Mouse (Mus musculus): ENCODE measurements around the gene St3gal6.

The St3gal6 gene

GRCm38 (mm10) chr16:58521182-58521581 lies 2.9 kb downstream of the St3gal6 start:
- in situ Hi-C loops (cut with MboI, MseI): no loop called here

- in situ Hi-C loops (cut with MboI, MseI): no loop called here
Observed at GRCm38 (mm10) chr16:58520457-58520856, 3.6 kb downstream of the St3gal6 start.

DNA sequence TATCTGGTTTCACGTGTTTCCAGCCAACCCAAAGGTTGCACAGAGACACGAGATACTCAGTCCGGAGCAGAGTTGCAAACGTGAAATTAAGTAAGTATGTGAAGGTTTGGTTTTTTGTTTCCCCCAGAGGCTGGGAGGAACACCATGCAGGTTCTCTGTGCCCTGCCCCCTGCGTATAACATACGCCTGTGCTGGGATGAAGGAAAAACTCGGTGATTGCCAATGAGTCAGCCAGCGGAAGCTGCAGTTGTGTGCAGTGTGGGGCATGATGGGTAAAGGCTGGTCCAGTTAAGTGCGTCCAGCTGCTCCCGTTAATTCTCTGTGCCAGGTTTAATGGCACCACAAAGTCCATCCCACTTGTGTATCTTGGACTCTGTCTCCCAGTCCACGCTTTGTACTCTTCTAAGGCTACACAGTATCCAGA lies 4.4 kb downstream of the St3gal6 start:
- in situ Hi-C loops (cut with MboI, MseI): no loop called here

DNA sequence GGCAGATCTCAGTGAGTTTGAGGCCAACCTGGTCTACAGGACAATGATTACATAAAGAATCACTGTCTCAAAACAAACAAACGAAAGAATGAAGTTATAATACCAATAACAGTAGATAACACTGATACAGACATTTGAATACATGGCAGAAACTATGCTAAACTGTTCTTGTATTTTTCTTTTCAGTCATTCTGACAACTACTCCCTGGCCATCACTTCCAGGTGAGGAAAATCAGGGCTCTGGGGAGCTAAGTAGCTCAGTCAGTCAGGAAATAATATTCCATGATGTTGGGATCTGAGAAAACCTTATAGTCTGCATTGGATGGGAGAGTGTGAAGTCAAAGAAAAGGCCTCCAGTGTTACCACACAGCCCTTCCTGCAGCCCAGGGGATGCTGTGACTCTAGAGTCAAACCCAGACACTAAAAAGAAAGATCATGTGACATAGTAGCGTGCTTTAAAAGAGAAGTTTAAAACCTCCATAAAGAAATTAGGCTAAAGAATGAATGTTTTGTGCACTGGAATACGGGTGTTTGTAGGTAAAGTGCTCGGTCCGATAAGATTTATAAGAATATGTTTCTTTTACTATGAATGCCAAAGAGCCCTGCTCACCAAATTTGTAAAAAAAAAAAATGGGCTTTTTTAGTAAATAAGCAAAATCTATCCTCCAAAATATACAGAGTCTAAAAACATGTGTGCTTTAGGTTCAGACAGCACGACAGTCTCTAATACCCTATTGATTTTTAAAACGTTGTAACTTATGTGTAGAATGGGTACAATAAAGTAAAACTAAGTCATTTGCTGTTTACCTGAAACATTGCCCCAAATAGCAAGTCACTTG lies 6.9 kb downstream of the St3gal6 start:
- in situ Hi-C loops (cut with MboI, MseI): no loop called here

GRCm38 (mm10) chr16:58516161-58516560 lies 7.9 kb downstream of the St3gal6 start:
- in situ Hi-C loops (cut with MboI, MseI): no loop called here

GRCm38 (mm10) chr16:58514565-58514964 lies 9.5 kb downstream of the St3gal6 start:
- in situ Hi-C loops (cut with MboI, MseI): no loop called here

DNA sequence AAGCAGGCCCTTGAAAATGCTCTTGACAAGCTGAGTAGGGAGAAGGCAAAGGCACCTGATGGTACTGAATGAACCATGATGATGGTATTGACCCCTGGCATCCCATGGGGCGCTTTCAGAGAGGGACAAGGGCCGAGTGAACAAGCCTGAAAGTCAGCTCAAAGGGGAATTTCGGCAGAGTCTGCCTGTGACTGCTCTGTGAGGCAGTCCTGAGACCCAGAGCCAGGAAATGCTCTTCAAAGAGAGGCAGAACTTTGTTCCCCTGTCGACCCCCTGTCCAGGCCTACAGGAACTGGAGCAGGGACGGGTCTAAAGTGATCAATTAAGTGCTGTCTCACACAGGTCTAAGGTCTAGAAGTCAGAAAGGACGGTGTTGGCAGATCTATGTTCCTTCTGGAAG lies 10.3 kb downstream of the St3gal6 start:
- in situ Hi-C loops (cut with MboI, MseI): no loop called here

GRCm38 (mm10) chr16:58512887-58513286 lies 11.2 kb downstream of the St3gal6 start:
- in situ Hi-C loops (cut with MboI, MseI): no loop called here

- in situ Hi-C loops (cut with MboI, MseI): no loop called here
Observed at GRCm38 (mm10) chr16:58512181-58512761, 11.8 kb downstream of the St3gal6 start.

DNA sequence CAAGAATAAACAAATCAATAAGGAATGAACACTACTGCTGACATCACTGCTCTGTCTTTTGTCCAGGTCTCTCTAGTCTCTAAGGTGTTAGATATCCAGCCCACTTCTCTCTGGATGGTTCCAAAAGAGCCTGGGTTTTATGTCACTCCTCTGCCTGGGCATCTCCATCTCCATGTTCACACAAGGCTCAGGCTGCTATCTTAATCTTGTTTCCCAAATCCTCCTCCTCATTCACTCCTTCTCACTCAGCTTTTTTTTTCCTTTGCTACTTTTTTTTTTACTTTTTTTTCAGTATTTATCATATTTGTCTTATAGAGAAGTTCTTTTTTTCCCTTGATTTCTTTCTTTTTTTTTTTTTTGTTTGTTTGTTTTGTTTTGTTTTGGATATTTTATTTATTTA lies 19.1 kb downstream of the St3gal6 start:
- in situ Hi-C loops (cut with MboI, MseI): no loop called here

DNA sequence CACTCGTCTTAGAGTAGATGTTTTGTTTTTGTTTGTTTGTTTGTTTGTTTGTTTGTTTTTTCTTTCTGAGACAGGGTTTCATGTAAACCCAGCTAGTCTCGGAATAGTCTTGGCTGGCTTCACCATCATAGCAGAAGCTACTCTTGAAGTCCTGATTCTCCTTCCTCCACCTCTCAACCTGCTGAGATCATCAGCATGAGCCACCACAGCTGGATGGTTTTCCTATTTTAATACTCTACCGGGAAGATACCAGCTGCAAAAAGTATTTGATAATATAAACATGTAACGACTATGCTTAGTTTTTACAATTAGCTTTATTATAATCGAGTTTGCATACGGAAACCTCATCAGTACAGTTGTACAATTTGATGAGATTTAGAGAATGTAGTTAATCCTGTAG lies 21.5 kb downstream of the St3gal6 start:
- in situ Hi-C loops (cut with MboI, MseI): no loop called here

DNA sequence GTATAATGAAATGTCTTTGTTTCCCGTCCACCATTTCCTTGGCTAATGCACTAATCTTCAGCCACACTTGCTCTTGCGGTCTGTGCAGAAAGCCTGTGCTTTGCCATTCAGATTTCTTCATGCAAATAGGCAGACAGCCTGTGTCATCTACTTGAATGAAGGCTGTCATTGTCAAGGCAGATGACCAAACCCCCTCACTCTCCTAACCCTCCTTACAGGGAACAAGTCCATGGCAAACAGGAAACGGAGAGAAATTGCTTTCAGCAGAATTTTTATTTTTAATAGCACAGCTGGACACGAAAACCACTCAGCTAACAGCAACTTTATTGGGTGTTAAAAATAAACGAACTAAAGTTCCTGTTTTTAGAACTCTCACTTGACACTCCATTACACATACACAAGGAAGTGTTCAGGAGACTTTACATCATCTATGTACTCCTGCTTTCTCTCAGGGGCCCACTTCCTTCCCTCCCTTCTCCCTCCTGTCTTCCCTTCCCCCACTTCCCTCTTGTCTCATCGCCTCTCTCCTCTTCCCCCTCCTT lies 22.2 kb downstream of the St3gal6 start:
- in situ Hi-C loops (cut with MboI, MseI): no loop called here

DNA sequence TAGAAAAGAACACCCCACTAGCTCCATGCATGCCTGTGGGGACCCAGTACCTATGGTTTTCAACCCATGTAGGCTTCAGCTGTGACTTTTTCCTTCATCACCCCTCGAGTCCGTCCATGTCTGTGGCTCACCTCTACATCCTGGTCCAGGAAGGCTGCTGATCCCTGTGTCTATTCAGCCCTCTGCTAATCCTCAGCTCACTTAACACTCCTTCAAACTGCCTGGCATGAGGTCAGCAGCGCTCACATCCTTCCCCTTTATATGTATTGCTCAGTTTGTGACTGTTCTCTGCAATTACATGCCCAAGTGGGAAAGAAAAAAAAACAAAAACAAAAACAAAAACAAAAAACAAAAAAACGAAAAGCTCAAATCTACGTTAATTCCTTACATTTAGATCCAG lies 24.4 kb downstream of the St3gal6 start:
- in situ Hi-C loops (cut with MboI, MseI): loop anchor here (5.0 kb wide), 1 partner anchor 37 kb away; no protein-coding TSS in a partner anchor

DNA sequence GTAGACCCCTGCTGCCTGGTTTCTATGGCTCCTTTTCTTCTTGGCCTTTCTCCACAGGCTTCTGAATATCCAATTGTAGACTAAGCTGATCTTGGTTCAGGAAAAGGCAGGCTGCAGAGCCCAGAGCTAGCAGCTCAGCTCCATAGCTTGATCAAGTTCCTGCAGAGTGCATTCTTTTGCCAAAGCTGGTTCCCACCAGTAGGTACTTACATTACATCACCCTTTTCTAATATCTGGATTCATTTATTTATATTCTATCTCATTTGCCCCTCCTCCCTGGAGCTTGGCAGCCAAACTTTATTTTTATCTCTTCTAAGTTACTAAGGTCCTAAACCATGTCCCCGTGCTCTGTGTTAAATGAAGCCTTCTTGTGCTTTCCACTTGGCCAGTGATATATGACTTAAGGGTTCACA lies 24.9 kb downstream of the St3gal6 start:
- in situ Hi-C loops (cut with MboI, MseI): loop anchor here (5.0 kb wide), 1 partner anchor 37 kb away; no protein-coding TSS in a partner anchor

DNA sequence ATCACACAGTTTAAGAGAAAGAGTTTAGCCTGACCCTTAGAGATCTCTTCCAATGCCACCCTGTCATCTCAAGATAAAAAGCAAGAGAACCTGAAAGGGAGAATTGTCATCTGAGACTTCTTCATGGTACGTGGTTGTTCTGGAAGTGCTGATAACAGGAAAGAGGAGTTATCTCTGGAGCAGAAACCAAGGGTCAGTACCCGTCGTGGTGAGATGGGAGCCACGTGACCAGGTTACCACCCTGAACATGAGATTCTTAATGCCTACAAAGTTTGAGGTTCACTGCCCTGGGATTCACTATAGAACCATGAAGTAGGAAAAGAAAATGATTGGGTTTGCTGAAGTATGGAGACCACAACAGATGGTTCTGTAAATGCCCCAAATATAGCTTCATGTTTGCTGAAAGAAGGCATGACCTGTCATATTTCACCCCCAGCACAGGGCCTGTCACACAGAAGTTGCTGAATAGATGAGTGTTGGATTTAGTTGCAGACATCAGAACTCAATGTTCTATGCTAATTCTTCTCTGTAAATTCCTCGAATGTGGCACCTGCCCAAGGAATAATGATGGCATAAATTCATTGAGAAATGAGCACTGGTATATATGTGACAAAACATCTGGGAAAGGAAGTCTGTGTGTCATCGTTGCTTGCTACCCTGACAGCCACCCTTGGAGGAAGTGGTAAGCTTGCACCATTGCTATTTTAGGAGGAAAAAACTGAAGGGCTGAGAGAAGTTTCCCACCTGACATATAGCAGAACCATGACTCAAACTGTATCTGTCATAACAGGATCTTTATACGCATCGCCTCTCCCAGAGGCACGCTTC lies 25.9 kb downstream of the St3gal6 start:
- in situ Hi-C loops (cut with MboI, MseI): loop anchor here (5.0 kb wide), 1 partner anchor 36 kb away; no protein-coding TSS in a partner anchor

DNA sequence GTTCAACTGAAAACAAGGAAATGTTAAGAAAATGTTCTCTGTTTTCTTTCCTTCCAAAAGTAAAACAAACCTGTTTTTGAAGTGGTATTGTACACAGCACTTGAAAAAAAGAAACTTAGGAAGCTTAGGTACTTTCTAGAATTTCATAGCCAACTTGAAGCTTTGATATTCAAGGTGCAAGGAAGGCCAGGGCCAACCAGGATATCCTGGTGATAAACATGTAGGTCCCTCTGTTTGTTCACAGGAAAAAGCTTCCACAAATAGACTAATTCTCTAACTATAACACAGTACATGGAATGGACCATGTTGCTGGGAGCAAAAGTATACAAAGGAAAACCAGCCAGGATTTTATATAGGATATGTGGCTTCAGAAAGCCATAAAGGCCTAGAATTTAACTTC lies 27.3 kb downstream of the St3gal6 start:
- in situ Hi-C loops (cut with MboI, MseI): loop anchor here (5.0 kb wide), 1 partner anchor 34 kb away; no protein-coding TSS in a partner anchor

- in situ Hi-C loops (cut with MboI, MseI): no loop called here
Observed at GRCm38 (mm10) chr16:58487861-58488260, 36.2 kb downstream of the St3gal6 start.

DNA sequence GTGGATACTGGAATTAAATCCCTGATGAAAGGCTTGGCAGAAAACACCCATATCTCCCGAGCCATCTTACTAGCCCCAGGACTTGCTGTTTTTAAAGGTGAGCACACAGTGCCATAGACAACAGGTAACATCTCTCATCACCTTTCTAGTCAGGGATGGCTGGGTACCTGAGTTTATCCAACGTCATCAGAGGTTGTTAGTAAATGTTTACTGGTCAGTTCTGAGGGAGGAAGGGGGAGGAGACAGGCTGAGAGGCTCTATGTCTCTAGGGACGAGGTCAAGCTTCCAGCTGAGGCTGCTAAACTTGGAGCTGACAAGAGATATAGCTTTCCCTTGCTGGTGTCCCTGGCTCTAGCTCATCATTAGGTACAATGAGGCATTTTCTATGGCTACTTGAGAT lies 41.7 kb downstream of the St3gal6 start:
- in situ Hi-C loops (cut with MboI, MseI): no loop called here

DNA sequence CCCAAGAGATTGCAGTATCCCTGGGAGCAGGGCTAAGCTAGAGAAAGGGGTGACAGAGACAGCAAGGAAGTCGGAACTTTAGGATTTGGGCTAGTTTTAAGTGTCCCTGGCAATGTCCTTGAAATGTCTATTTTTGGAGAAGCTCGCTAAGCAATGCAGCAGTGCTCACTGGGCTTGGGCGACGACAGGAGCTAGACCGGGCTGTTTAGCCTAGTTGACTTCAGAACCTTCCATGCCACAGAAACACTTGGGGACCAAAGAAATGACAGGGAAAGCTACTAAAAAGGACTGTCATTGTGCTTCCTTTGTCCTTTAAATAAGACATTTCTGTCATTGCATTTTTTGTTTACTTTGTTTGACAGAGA lies 42.2 kb downstream of the St3gal6 start:
- in situ Hi-C loops (cut with MboI, MseI): no loop called here

DNA sequence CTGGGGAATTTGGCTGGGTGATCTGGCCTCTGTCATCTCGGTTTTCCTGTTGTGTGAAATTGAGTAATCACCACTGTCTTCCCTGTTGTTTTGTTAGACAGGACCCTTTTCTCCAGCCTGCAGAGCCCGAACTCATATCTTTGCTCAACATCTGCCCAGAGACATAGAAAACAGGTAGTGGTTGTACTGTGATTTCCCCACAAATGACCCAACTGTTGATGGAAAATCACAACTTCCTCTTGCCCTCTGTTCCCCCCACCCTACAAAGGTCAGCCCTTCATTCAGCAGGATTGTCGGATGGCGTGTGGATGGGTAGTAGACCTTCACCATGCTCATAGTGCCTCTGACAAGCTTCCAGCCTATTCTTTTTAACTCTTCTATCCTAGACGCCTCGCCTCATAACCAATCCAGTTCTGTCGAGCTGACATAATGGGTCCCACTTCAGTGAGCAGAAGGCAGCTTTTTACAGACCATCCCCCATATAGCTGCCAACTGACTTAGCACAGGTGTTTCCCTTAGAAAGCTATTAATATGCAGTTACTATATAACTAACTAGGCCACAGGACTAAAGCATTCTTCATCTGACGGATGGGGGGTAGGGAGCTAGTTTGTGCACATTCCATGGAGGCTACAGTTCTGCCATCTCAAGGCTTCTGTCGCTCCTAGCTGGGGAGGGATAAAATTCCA lies 42.7 kb downstream of the St3gal6 start:
- in situ Hi-C loops (cut with MboI, MseI): no loop called here

GRCm38 (mm10) chr16:58479898-58480448 lies 44.1 kb downstream of the St3gal6 start:
- in situ Hi-C loops (cut with MboI, MseI): no loop called here
